Mouse (Mus musculus) lung, adult 10 weeks (tissue): Measurements from ENCODE around the gene Prkce. TPM values are rescaled to one million over a fixed set of nuclear protein-coding genes. Genes with fewer than 3 reads are reported as not detected.

Experiments used
- polyA plus RNA-seq: library from polyadenylated mRNA; stranded (reverse); fragments of 350-450 nt; fragmentation: Illumina TruSeq; extraction: RNeasy Lipid Tissue Mini Kit (QIAGEN cat#74804); gene quantifications from one replicate; pipeline ENCODE4 v1.2.3, GENCODE M21; 2014; ENCODE audit warnings: low read depth, low replicate concordance; ENCODE audit not compliant: insufficient read depth

Prkce gene
- 8.2 TPM for polyA plus RNA-seq

DNA sequence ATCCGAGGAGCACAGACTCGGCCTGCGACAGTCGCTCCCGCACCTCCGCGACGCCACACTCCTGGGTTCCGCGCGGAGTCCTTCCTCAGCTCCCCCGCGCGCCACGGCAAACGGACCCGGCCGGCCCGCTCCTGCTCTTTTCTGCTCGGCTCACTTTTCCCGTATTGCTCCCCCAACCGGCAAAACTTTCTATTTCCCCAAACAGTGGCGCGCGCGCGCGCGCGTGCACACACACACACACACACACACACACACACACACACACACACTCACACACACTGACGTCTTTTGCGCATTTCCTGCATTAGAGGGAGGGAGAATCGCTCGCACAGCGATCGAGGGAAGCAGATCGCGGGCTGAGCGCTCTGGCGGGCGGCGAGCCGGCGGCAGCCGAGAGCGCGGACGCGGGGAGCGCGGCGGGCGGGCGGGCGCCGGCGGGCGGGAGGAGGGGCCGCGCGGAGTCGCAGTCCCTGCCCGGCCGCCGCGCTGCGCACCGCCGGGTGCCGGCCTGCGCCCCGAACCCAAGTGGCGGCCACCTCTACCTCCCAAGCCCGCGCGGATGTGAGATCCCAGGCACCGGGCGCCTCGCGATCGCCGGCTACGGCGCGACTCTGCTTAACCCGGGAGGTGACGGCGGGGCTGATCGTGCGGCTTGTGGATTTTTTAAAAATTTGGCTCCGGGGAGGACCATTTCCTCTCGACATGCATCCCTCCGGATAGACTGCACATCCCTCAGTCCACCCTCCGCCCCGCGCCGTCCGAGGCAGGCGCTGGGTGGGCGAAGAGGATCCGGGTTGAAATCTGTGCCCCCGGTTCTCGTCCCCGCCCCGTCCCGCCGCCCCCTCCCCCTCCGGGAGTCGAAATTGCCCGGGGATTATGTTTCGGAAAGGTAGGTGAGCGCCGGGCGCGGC lies at the start of gene Prkce:
Prkce (plus strand) TSS at position 466 of the 911 bp plus-strand sequence.

DNA sequence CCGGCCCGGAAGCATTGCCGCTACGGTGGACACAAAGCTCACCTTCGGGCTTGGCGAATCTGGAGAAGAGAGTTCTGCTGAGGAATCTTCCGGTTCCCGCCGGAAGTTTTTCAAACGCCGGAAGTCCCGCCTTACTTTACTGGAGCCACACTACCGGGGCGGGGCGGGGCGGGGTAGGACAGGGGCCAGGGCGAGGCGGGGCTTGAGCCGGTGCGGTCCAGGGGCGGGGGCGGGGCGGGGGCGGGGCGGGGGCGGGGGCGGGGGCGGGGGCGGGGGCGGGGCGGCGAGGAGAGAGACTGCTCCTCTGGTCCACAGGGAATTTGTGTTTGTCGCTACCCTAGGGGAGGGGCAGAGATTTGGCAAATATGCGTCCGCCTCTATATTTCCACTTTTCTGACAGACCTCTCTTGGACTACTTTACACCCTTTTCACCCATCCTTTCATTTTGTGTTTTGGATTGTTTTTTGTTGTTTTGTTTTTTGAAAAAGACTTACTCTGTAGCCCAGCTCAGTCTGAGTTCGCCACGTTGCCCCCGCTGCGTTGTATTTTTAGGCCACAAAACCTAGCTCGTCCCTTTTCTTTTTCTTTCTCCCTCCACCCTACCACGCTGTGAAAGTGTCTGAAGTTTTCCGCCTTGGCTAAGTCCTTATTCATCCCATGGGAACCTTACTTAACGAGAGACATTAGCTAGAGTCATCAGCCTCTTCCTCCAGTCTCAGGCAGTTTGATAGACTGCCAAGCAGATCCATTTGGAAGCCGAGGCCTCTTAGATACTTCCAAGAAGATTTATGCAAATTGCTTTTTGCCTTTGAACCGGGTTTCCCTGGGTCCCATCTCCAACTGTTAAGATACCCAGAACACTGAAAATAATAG lies 22.3 kb upstream of the Prkce start, which contains the start of gene Srbd1:
Srbd1 (minus strand) TSS at position 97 of the 873 bp plus-strand sequence.

DNA sequence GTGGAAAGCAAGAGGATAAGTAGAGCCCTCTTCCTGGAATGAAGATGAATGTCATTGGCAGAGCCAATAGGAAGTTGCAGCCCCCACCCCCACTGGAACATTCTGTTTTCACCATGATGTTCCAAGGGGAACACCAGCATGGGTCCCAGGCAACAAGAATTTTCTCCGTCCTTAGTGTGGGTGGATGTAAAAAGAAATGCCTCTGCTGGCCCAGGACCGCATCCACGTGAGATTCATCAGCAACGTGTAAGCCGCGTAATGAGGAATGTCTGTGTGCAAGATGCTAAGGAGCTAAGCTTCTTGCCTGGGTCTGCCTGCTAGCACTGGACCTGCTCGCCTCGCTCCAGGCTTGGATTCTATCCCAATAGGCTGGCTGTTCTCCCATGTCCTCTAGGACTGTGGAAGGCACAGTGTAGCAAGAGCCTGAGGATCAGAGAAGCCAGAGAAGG lies 337.6 kb downstream of the Prkce start, which contains the start of gene Gm10309:
Gm10309 (minus strand) TSS at position 50 of the 449 bp plus-strand sequence.

Other genes starting within 250 kb of the Prkce start
- gene Srbd1, start 22.6 kb upstream of the Prkce start, polyA plus RNA-seq: 6.0 TPM